Mouse (Mus musculus) E14TG2a.4 (cell line): ENCODE results near the gene Zbtb8a.
A peak's percentile ranks its signal among the peaks of the same experiment; 100 is the strongest.
"Not testable (repeated sequence)": the region's sequence is repeated elsewhere in the genome, so short reads cannot be mapped to it uniquely, and the experiment has no call there.

Experiments used
- H3K27me3 ChIP-seq: 2 replicates; pipeline ENCODE4 v1.6.1; 2014; ENCODE audit warnings: low read length, control low read depth; ENCODE audit not compliant: insufficient read depth
- H3K36me3 ChIP-seq: 2 replicates; pipeline ENCODE4 v1.6.1; 2014; ENCODE audit warnings: low read length, control low read depth; ENCODE audit not compliant: insufficient read depth
- H3K4me1 ChIP-seq: replicated peaks from 2 replicates; pipeline ENCODE4 v1.6.1; 2014; ENCODE audit warnings: low read depth, low read length, control low read depth
- H3K4me3 ChIP-seq: replicated peaks from 2 replicates; pipeline ENCODE4 v1.5.1; 2014; ENCODE audit warnings: mild to moderate bottlenecking, low read length
- H3K9me3 ChIP-seq: 2 replicates; pipeline ENCODE4 v1.6.1; 2014; ENCODE audit warnings: low read length, control low read depth
- CTCF ChIP-seq: conservative IDR thresholded peaks from 2 replicates; pipeline ENCODE4 v1.5.1; 2014; ENCODE audit warnings: low read length
- NANOG ChIP-seq: IDR thresholded peaks from 2 replicates; pipeline ENCODE4 v1.6.1; 2014; ENCODE audit warnings: borderline replicate concordance, low read length, mixed read lengths
- POU5F1 ChIP-seq: IDR thresholded peaks from 2 replicates; pipeline ENCODE4 v1.6.1; 2014; ENCODE audit warnings: low read length, borderline replicate concordance

Zbtb8a gene

DNA sequence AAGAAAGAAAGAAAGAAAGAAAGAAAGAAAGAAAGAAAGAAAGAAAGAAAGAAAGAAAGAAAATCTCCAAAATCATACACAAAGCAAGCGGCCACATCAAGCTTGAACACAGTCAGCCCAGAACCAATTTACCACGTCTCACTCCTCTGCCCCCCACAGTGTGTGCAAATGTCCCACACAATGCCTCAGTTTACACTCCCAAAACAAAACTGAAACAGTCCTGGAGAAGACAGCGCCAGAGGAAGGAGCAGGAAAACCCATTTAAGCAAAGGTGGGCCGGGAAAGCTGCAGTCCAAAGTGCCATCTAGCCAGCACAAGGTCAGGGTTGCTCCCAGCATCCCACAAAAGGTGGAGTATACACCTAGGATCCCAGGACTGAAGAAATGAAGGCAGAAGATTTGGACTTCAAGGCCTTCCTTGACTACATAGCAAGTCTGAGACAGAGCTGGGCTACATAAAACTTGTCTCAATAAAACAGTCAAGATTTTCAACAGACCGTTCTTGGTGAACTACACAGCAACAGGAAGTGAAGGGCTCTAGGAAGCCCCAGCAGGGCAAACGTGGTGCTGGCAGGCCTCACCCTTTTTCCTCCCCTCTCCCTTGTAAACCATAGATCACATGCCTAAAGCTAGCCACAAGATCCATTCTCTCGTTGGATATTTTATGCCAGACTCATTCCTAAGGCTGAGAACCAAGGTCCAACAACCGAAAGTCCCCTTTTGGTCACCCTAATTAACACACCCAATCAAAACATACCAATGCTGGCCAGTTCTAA is 4.5 kb downstream of the Zbtb8a start:
- no peaks in the 10 kb centered on the region for H3K27me3 ChIP-seq
- TF ChIP-seq NANOG (no peak), CTCF (no peak), POU5F1 (no peak)
- H3K4me1 ChIP-seq = peaks cover 37% of the 10 kb centered on the region
- no peaks in the 10 kb centered on the region for H3K9me3 ChIP-seq
- H3K4me3 ChIP-seq = peak overlapping the region; percentile 88
- peaks cover 17% of the 10 kb centered on the region for H3K36me3 ChIP-seq

DNA sequence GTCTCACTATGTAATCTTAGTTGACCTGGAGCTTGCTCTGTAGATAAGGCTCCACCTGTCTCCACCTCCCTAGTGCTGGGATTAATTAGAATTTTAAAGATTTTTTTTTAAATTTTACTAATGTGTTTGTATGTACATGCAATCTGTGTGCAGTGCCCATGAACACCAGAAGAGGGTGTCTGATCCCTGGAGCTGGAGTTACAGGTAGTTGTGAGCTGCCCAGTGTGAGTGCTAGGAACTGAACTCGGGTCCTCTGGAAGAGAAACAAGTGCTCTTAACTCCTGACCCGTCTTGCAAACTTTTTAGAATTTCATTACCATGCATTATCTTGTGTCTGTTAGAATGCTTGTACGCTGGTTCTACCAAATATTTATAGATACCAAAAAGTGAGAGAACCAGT is 6.5 kb downstream of the Zbtb8a start:
- no peaks in the 10 kb centered on the region for H3K27me3 ChIP-seq
- peak; percentile 40 for TF ChIP-seq CTCF
- no peak for TF ChIP-seq POU5F1
- no peaks in the 10 kb centered on the region for H3K9me3 ChIP-seq
- peaks cover 33% of the 10 kb centered on the region for H3K36me3 ChIP-seq
- H3K4me3 ChIP-seq = no peak overlapping the region
- peaks cover 39% of the 10 kb centered on the region for H3K4me1 ChIP-seq

DNA sequence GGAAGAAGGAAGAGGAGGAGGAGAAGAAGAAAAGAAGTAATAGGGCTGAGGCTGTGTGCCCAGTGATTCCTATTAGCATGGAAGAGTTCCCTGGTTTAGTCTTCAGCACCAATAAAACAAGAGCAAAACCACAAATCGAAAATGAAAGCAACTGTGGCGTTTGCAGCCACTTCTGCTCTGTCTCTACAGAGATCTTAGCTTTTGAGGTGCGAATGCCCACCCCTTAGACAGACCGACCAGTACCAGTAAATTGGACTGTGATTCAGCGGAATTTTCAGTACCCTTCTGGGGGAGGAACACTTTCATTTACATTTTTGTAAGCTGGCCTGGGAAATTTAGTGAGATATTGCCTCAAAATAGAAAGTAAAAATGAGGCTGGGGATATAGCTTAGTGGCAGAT is 12.7 kb downstream of the Zbtb8a start:
- TF ChIP-seq POU5F1 (no peak), CTCF (no peak), NANOG (no peak)
- no peaks in the 10 kb centered on the region for H3K27me3 ChIP-seq
- H3K36me3 ChIP-seq = peaks cover 93% of the 10 kb centered on the region
- H3K4me1 ChIP-seq = peaks cover 75% of the 10 kb centered on the region
- H3K4me3 ChIP-seq = no peak overlapping the region
- no peaks in the 10 kb centered on the region for H3K9me3 ChIP-seq

DNA sequence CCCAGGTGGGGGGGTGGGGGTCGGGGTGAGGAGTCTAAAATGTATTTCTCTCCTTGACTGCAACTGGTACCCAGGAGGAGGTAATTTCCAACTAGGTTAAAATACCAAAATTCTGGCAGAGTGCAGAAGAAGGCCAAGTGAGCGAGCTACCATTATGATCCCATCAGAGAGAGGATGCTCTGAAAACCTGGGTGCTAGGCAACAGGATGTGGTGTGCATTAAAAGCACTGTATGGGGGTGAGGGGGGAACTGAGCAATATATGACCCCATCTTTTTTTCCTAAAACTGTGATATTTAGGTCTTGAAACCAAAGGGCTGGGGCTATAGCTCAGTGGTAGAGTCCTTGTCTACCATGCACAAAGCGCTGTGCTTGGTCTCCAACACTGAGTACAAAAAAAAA is 13.5 kb downstream of the Zbtb8a start:
- H3K27me3 ChIP-seq = no peaks in the 10 kb centered on the region
- peaks cover 76% of the 10 kb centered on the region for H3K4me1 ChIP-seq
- no peak for TF ChIP-seq NANOG
- no peaks in the 10 kb centered on the region for H3K9me3 ChIP-seq
- H3K4me3 ChIP-seq = no peak overlapping the region
- H3K36me3 ChIP-seq = peaks cover 94% of the 10 kb centered on the region

DNA sequence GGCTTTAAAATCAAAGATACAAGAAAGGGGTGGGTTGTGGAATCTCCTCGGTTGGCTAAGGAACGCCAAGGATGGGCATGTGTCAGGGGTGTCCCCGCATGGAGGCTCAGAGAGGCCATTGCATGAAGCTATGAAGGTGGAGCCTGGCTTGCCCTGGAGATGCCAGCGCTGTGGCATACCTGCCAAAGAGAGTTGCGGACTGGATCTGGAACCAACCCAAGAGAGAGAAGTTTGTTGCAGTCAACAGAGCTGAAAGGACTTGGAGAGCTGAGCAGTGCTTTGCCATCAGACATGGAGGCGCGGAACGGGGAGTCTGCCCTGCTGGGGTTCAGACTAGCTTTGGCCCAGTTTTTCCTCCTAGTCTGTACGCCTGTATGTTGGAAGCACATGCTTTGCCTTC is 14.5 kb downstream of the Zbtb8a start:
- peaks cover 77% of the 10 kb centered on the region for H3K4me1 ChIP-seq
- TF ChIP-seq CTCF (no peak), NANOG (no peak), POU5F1 (no peak)
- H3K9me3 ChIP-seq = no peaks in the 10 kb centered on the region
- H3K27me3 ChIP-seq = no peaks in the 10 kb centered on the region
- no peak overlapping the region for H3K4me3 ChIP-seq
- H3K36me3 ChIP-seq = peaks cover 94% of the 10 kb centered on the region

DNA sequence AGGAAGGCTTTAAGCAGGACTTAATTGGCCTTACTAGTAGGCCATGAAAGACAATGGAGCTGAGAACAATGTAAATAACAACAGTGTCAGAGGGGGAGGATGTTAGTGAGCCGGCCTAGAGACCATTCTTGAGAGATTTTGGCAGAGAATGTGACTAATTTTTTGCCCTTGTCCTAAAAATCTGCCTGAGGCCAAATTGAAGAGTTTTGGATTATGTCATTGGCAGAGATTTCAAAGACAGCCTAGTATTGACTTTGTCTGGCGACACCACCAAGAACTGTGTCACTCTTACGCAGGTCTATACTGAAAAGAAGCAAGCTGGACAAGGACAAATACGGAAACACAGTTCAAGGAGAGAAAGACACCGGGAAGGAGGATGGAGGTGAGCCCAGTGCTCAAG is 15.1 kb downstream of the Zbtb8a start:
- no peak for TF ChIP-seq POU5F1
- TF ChIP-seq NANOG = no peak
- TF ChIP-seq CTCF = no peak
- peaks cover 80% of the 10 kb centered on the region for H3K4me1 ChIP-seq
- H3K9me3 ChIP-seq = no peaks in the 10 kb centered on the region
- peaks cover 96% of the 10 kb centered on the region for H3K36me3 ChIP-seq
- no peaks in the 10 kb centered on the region for H3K27me3 ChIP-seq
- H3K4me3 ChIP-seq = no peak overlapping the region

DNA sequence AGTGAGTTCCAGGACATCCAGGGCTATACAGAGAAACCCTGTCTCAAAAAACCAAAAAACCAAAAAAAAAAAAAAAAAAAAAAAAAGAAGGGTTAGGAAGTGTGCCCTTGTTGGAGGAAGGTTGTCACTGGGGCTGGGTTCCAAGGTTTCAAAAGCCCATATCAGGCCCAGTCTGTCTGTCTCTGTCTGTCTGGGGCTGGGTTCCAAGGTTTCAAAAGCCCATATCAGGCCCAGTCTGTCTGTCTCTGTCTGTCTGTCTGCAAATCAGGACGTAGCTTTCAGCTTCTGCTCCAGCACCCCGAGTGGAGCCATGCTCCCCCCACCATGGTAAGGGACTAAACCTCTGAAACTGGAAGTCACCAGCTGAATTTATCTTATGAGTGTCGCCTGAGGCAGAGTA is 15.7 kb downstream of the Zbtb8a start:
- H3K4me3 ChIP-seq, H3K9me3 ChIP-seq, H3K27me3 ChIP-seq: not testable (repeated sequence)
- H3K36me3 ChIP-seq = peaks cover 96% of the 10 kb centered on the region
- peaks cover 76% of the 10 kb centered on the region for H3K4me1 ChIP-seq

DNA sequence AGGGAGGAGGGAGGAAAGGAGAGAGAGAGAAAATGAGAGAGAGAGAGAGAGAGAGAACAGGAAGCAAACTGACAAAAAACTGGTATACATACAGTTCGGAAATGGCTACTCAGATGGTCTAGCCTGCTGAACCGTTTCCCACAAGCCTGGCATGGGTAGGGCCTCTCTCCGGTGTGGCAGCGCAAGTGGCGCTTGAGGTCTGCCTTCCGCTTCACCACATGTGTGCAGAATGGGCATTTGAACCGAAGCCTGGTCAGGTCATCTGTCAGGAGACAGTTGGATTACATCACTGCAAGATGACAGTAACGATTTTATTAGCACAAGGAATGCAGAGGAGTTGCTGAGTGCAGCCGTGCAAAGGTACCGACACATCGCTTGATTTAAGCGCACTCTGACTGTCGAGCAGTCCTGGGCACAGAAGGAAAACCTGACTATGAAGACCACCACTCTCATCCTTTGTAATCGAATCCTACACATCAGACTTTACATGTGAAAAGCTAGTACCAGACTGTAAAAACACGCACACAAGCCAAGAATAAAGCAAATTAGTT is 20.2 kb downstream of the Zbtb8a start:
- no peak for TF ChIP-seq NANOG
- no peak for TF ChIP-seq CTCF
- peaks cover 55% of the 10 kb centered on the region for H3K4me1 ChIP-seq
- H3K4me3 ChIP-seq = no peak overlapping the region

DNA sequence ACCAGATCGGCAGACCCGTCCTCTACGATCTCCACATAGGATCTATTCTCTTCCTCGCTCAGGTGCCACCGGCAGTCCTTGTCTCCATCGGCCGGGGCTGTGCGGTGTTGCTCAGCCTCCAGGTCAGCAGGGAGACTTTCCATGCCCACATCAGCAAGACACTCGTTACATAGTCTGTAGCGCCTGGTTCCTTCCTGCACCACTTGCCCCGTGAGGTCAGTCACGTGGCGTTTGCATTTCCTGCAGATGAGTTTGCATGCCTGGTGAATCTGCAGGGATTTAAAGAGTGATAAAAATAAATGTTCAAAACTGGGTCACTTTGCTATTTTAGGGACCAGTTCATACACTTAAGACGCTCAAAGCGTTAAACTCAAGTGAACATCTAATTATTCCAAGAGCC is 23.7 kb downstream of the Zbtb8a start:
- TF ChIP-seq POU5F1 (no peak), NANOG (no peak), CTCF (no peak)
- Histone ChIP-seq H3K4me3 (no peak overlapping the region), H3K27me3 (no peaks in the 10 kb centered on the region), H3K4me1 (peaks cover 38% of the 10 kb centered on the region), H3K36me3 (peaks cover 77% of the 10 kb centered on the region), H3K9me3 (no peaks in the 10 kb centered on the region)

More for the DNA sequence above, 20.2 kb downstream of the Zbtb8a start:
- Histone ChIP-seq H3K36me3 (peaks cover 88% of the 10 kb centered on the region), H3K27me3 (no peaks in the 10 kb centered on the region), H3K9me3 (no peaks in the 10 kb centered on the region)
